Mouse (Mus musculus): ENCODE measurements at regions not wholly inside any gene's neighbourhood (a gene's known extent, or its start where the extent isn't known, plus 50 kb on each side); places are given as distances from the start of the nearest gene placed in this dataset.

DNA sequence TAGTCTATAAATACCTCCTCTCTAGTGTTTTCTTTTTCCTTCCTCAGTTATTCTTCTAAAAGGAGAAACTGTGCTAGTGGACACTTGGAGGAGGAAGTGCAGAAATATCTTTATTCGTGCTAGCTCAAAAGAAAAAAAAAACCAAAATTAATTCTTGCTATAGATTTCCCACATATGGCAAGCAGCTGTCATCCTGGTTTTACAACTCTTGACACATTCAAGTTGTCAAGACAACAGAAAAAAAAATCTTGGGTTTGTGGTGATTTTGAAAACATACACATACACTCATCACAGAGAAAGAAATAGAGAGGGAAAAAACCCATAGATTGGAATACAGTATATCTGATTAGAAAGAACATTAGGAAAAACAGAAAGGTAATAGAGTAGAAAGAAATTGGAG, 352.8 kb upstream of the Slco3a1 start:
- peak; percentile 34 for DNase-seq
- no peaks in the 10 kb centered on the region for H3K4me1 ChIP-seq (ENCODE audit: insufficient read depth)
- no peak overlapping the region for H3K27ac ChIP-seq (ENCODE audit: low read depth, low read length)
- ATAC-seq, result 0 out of 2 replicates have a peak, but pooled peaks have one; percentile 34
- WGBS, result 50% methylated on average over 1 of the region's 1 CpGs
- no peak for TF ChIP-seq CTCF (IDR thresholded peaks at IDR 0.05; ENCODE audit: low read depth)
- no peak overlapping the region for H3K4me3 ChIP-seq (ENCODE audit: low read depth, low read length)
- H3K9me3 ChIP-seq (ENCODE audit: low read length), result no peaks in the 10 kb centered on the region
- no peaks in the 10 kb centered on the region for H3K36me3 ChIP-seq (ENCODE audit: insufficient read depth)
- H3K9ac ChIP-seq, result no peak overlapping the region
- no peaks in the 10 kb centered on the region for H3K27me3 ChIP-seq (ENCODE audit: insufficient read depth, low read length)
- no peak overlapping the region for H3K4me2 ChIP-seq (ENCODE audit: low read depth)

DNA sequence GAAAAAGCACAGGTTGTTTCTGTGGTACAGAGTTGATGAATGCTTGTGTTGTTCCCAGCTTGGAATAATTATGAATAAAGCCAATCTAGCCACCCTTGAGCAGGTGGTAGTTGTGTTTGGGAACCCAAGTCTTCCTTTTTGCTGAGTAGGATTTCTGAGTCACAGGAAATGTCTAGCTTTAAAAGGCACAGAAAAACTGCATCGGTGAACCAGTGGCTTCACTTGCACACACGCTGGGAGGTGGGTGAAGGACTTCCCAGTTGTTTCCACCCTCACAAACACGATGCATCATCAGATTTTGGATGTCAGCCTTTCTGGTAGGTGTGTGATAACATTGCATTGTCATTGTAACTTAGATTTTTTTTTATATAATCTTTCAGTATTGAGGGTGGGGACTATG, 322.9 kb upstream of the Slco3a1 start:
- ATAC-seq, result no peak

DNA sequence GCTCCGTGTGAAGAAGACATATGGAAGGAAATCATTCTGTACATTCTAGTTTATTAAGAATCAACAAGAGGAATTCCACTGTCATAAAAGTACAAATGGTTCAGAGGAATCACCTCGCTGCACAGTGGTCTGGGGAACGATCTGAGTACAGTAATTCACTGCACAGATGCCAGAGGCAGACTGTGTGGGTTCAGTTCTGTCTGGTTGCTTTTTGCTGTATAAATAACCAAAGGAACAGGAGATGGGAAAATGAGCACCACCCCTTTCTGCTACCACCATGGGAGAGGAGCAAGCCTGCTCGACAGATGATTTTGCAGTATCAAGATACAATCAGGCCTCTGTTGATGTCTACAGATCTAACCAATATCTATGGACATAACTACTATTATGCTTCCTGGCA, 322.1 kb upstream of the Slco3a1 start:
- no peak for ATAC-seq
- 75% methylated on average over 4 of the region's 4 CpGs for WGBS
- no peak for TF ChIP-seq CTCF (IDR thresholded peaks at IDR 0.05; ENCODE audit: low read depth)

More for the DNA sequence above, 322.9 kb upstream of the Slco3a1 start:
- Histone ChIP-seq H3K4me3 (ENCODE audit: low read depth, low read length) (no peak overlapping the region), H3K4me2 (ENCODE audit: low read depth) (no peak overlapping the region), H3K27ac (ENCODE audit: low read depth, low read length) (no peak overlapping the region), H3K27me3 (ENCODE audit: insufficient read depth, low read length) (no peaks in the 10 kb centered on the region), H3K36me3 (ENCODE audit: insufficient read depth) (no peaks in the 10 kb centered on the region), H3K9me3 (ENCODE audit: low read length) (no peaks in the 10 kb centered on the region), H3K9ac (no peak overlapping the region), H3K4me1 (ENCODE audit: insufficient read depth) (no peaks in the 10 kb centered on the region)
- 74% methylated on average over 3 of the region's 3 CpGs for WGBS
- TF ChIP-seq CTCF (IDR thresholded peaks at IDR 0.05; ENCODE audit: low read depth), result no peak
- no peak for DNase-seq

DNA sequence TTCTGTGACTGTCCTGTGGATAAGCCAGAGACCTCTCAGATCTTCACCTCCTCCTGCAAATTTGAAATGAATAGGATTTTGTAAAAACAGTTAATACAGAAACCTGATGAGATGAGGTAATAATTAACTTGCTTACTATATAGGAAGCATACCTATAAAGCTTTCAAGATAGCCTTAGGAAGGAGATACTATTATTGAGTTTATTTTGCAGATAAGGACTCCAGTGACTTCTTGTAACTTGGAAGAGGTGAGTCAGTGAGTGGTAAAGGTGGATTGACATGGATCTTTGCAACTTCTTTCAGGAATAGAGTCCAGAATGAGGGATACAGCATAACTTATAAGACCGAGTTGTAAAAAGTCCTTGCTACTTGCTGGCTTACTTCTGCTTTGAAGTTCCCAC, 315.7 kb upstream of the Slco3a1 start:
- Histone ChIP-seq H3K4me2 (ENCODE audit: low read depth) (no peak overlapping the region), H3K27me3 (ENCODE audit: insufficient read depth, low read length) (no peaks in the 10 kb centered on the region), H3K4me3 (ENCODE audit: low read depth, low read length) (no peak overlapping the region), H3K36me3 (ENCODE audit: insufficient read depth) (no peaks in the 10 kb centered on the region), H3K27ac (ENCODE audit: low read depth, low read length) (no peak overlapping the region), H3K4me1 (ENCODE audit: insufficient read depth) (no peaks in the 10 kb centered on the region), H3K9me3 (ENCODE audit: low read length) (no peaks in the 10 kb centered on the region), H3K9ac (no peak overlapping the region)
- no peak for TF ChIP-seq CTCF (IDR thresholded peaks at IDR 0.05; ENCODE audit: low read depth)
- WGBS, result 88% methylated on average over 1 of the region's 1 CpGs
- DNase-seq, result no peak
- no peak for ATAC-seq

More for the DNA sequence above, 322.1 kb upstream of the Slco3a1 start:
- Histone ChIP-seq H3K9me3 (ENCODE audit: low read length) (no peaks in the 10 kb centered on the region), H3K9ac (no peak overlapping the region), H3K4me3 (ENCODE audit: low read depth, low read length) (no peak overlapping the region), H3K4me1 (ENCODE audit: insufficient read depth) (no peaks in the 10 kb centered on the region), H3K27ac (ENCODE audit: low read depth, low read length) (no peak overlapping the region), H3K27me3 (ENCODE audit: insufficient read depth, low read length) (no peaks in the 10 kb centered on the region), H3K4me2 (ENCODE audit: low read depth) (no peak overlapping the region), H3K36me3 (ENCODE audit: insufficient read depth) (no peaks in the 10 kb centered on the region)
- DNase-seq, result no peak

DNA sequence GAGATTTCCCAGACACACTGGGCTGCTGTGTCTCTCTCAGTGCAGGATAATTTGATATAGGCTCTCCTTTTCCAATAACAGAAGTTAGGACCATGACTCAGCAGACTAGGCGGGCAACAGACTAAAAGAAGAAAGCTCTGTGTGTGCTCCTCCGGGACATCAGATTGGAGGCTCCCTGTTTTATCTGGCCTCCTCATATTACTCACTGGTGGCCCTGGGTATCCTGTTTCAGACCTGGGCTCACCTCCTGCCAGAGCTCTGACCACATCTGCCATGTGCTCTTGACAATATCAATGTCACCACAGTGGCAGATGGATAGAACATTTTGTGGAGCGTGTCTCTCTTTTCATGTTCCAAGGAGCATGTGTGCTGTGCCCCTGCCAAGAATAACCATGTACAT, 308.1 kb upstream of the Slco3a1 start:
- WGBS, result 81% methylated on average over 3 of the region's 3 CpGs
- Histone ChIP-seq H3K27ac (ENCODE audit: low read depth, low read length) (no peak overlapping the region), H3K9ac (no peak overlapping the region), H3K27me3 (ENCODE audit: insufficient read depth, low read length) (no peaks in the 10 kb centered on the region), H3K36me3 (ENCODE audit: insufficient read depth) (no peaks in the 10 kb centered on the region), H3K4me1 (ENCODE audit: insufficient read depth) (no peaks in the 10 kb centered on the region), H3K9me3 (ENCODE audit: low read length) (no peaks in the 10 kb centered on the region), H3K4me3 (ENCODE audit: low read depth, low read length) (no peak overlapping the region), H3K4me2 (ENCODE audit: low read depth) (no peak overlapping the region)
- ATAC-seq (no peak), DNase-seq (no peak)
- no peak for TF ChIP-seq CTCF (IDR thresholded peaks at IDR 0.05; ENCODE audit: low read depth)

DNA sequence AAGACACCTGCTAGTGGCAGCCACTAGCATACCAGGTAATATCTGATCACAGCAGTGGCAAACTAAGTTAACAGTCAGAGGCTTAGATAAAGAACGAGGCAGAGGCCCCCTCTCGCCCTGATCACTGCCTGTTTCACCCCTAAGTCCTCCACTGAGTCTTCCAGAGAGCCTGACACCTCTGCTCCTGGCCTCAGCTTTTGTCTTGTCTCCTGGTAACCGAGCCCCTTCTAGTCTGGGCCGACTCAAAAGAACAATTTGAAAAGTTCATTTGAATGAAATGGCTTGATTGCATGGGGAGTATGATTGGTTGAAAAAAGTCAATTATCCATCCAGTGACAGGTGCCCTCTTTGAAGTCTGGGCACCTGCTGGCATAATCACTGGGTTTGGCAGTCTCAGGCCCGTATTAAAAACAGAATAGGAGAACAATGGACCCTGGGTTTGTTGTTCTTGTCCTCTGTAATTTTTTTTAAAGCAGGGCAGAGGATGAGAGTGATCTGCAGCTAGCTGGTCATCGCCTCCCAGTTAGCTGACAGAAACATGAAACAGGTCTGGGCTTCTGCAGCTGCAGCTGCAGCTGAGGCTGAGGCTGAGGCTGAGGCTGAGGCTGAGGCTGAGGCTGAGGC, 289.8 kb upstream of the Slco3a1 start:
- ATAC-seq (peak; percentile 34; the same call in 1 of the 2 replicates), DNase-seq (no peak)
- H3K4me2 ChIP-seq (ENCODE audit: low read depth), result no peak overlapping the region
- no peaks in the 10 kb centered on the region for H3K36me3 ChIP-seq (ENCODE audit: insufficient read depth)
- no peak overlapping the region for H3K27ac ChIP-seq (ENCODE audit: low read depth, low read length)
- no peaks in the 10 kb centered on the region for H3K4me1 ChIP-seq (ENCODE audit: insufficient read depth)
- WGBS, result 9% methylated on average over 6 of the region's 6 CpGs
- no peak overlapping the region for H3K9ac ChIP-seq
- no peak overlapping the region for H3K4me3 ChIP-seq (ENCODE audit: low read depth, low read length)
- no peaks in the 10 kb centered on the region for H3K9me3 ChIP-seq (ENCODE audit: low read length)
- no peaks in the 10 kb centered on the region for H3K27me3 ChIP-seq (ENCODE audit: insufficient read depth, low read length)
- no peak for TF ChIP-seq CTCF (IDR thresholded peaks at IDR 0.05; ENCODE audit: low read depth)

DNA sequence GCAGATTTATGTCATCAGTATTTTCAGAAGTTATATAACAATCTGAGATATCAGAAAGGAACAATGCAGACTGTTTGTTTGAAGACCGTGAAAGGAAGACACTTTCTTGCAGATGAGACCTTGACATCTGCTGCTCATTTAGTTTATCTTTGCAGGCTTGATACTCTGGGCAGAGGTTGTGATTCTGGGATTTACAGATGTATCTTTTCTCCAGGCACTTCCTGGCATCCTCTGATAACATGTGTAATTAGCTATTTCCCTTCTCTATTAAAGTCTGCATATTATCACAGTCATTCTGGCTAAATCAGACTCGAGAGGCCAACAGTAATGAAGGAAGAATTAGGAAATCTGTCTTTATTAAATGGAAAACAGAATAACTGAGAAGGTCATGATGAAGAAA, 268.7 kb upstream of the Slco3a1 start:
- ATAC-seq (no peak), DNase-seq (no peak)
- Histone ChIP-seq H3K4me2 (ENCODE audit: low read depth) (no peak overlapping the region), H3K36me3 (ENCODE audit: insufficient read depth) (no peaks in the 10 kb centered on the region), H3K9ac (no peak overlapping the region), H3K9me3 (ENCODE audit: low read length) (no peaks in the 10 kb centered on the region), H3K27ac (ENCODE audit: low read depth, low read length) (no peak overlapping the region), H3K27me3 (ENCODE audit: insufficient read depth, low read length) (no peaks in the 10 kb centered on the region), H3K4me1 (ENCODE audit: insufficient read depth) (no peaks in the 10 kb centered on the region), H3K4me3 (ENCODE audit: low read depth, low read length) (no peak overlapping the region)
- WGBS, result 72% methylated on average over 2 of the region's 2 CpGs
- TF ChIP-seq CTCF (IDR thresholded peaks at IDR 0.05; ENCODE audit: low read depth), result no peak

Data from forebrain, postnatal 0 days (tissue).